Mouse (Mus musculus) megakaryocyte, embryonic 14.5 days (primary cell): ENCODE measurements around the gene Phactr1. TPM values are rescaled to one million over a fixed set of nuclear protein-coding genes. Genes with fewer than 3 reads are reported as not detected.
"Not testable (repeated sequence)": the region's sequence is repeated elsewhere in the genome, so short reads cannot be mapped to it uniquely, and the experiment has no call there.

ENCODE experiments used
- H3K27me3 ChIP-seq: replicated peaks from 2 replicates; pipeline ENCODE3; 2012; ENCODE audit warnings: inconsistent platforms
- H3K36me3 ChIP-seq: replicated peaks from 2 replicates; pipeline ENCODE3; 2012; ENCODE audit warnings: low read length, inconsistent platforms, mixed read lengths
- H3K4me1 ChIP-seq: 2 replicates; pipeline ENCODE4 v1.6.1; 2012; ENCODE audit warnings: inconsistent platforms
- H3K4me3 ChIP-seq: replicated peaks from 2 replicates; pipeline ENCODE3; 2012; ENCODE audit warnings: moderate library complexity, mild to moderate bottlenecking, inconsistent platforms
- H3K9me3 ChIP-seq: 2 replicates; pipeline ENCODE4 v1.6.1; 2012; ENCODE audit warnings: inconsistent platforms
- FLI1 ChIP-seq: IDR thresholded peaks from 2 replicates; pipeline ENCODE4 v1.6.1; 2012; ENCODE audit warnings: low read length, inconsistent platforms, mixed read lengths
- GATA1 ChIP-seq: IDR thresholded peaks from 3 replicates; pipeline ENCODE4 v1.6.1; 2012; ENCODE audit warnings: mixed read lengths, low read length, inconsistent platforms, borderline replicate concordance
- polyA plus RNA-seq: library from polyadenylated mRNA; stranded (reverse); fragments of >175 nt; gene quantifications from 2 replicates; pipeline ENCODE4 v1.2.3, GENCODE M21; 2012; ENCODE audit warnings: low replicate concordance; ENCODE audit not compliant: insufficient read depth

The Phactr1 gene
- polyA plus RNA-seq, 1 experiment = 0.01 TPM

DNA sequence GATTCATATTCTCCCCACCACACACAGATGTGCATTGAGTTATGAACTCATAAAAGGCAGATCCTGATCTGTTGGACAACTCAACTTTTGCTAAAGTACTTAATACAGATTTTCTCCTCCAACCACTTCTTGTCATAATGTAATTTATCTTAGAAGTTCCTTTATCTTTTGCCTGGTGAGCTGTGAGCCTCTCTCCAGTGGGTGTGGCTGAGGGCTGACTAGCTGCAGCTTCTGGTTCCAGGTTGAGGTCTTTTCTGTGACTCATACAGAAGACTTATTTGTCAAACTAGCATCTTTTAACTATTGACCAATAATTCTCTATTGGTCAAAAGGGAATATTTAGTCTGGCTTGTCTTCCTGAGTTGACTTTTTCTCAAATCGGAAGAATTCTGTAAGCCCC lies 257.9 kb downstream of the Phactr1 start:
- Histone ChIP-seq H3K4me1 (no peaks in the 10 kb centered on the region), H3K4me3 (no peak overlapping the region), H3K27me3 (no peaks in the 10 kb centered on the region), H3K36me3 (no peaks in the 10 kb centered on the region), H3K9me3 (no peaks in the 10 kb centered on the region)
- TF ChIP-seq FLI1 = no peak

DNA sequence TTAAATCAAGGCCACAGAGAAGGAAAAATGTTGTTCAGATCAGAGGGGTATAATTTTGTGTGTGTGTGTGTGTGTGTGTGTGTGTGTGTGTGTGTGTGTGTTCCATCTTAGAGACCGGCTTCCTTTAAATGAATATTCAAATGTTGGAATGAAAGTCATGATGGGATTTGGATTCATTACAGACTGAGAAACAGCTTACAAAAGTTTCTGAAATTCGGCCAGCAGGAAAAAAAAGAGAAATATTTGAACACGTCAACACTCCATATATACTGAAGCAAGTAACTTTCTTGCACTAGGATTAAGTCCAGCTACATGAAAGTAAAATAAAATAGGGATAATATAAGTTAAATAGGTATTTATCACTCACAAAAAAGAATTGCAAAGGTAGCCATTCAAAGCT lies 259.8 kb downstream of the Phactr1 start:
- no peak for TF ChIP-seq GATA1
- TF ChIP-seq FLI1 = no peak
- H3K9me3 ChIP-seq = no peaks in the 10 kb centered on the region

DNA sequence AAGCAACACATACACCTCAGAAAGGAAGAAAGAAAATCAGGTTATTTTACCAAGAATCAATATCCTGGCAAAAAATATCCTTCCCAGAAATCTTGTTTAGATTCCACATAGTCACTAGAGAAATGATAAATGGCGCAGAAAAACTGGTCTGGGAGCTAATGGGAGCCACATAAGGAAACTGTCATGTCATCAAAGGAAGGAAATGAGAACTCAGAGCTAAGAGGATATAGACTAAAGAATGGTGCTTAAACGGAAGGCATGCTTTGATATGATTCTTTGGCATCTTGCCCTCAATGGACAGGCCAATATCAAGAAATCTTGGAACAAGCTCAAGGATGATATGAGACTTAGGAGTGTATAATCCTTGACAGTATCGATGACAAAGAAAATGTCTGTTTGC lies 263.7 kb downstream of the Phactr1 start:
- H3K9me3 ChIP-seq = no peaks in the 10 kb centered on the region
- no peak overlapping the region for H3K4me3 ChIP-seq
- peaks cover 6% of the 10 kb centered on the region; the same call in 1 of the 2 replicates for H3K4me1 ChIP-seq
- no peaks in the 10 kb centered on the region for H3K36me3 ChIP-seq
- TF ChIP-seq FLI1 (no peak), GATA1 (no peak)
- peaks cover 2% of the 10 kb centered on the region for H3K27me3 ChIP-seq

More for the DNA sequence above, 259.8 kb downstream of the Phactr1 start:
- H3K27me3 ChIP-seq = no peaks in the 10 kb centered on the region
- peaks cover 6% of the 10 kb centered on the region; the same call in 1 of the 2 replicates for H3K4me1 ChIP-seq
- H3K36me3 ChIP-seq = no peaks in the 10 kb centered on the region
- no peak overlapping the region for H3K4me3 ChIP-seq

DNA sequence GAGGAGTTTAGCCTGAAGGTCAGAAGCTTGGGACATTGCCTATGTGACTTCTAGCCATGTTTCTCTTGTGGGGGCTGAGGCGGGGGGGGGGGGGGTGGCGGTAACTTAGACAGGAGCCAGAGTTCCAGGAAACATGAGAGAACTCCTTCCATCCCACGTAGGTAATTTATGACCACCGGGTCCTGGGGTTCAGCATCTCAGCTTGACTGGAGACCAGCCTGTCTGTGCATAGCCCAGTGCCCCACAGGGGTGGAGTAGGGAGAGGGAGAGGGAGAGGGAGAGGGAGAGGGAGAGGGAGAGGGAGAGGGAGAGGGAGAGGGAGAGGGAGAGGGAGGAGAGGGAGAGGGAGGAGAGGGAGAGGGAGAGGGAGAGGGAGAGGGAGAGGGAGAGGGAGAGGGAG lies 264.8 kb downstream of the Phactr1 start:
- H3K4me1 ChIP-seq, H3K36me3 ChIP-seq, H3K4me3 ChIP-seq, H3K27me3 ChIP-seq, H3K9me3 ChIP-seq: not testable (repeated sequence)

DNA sequence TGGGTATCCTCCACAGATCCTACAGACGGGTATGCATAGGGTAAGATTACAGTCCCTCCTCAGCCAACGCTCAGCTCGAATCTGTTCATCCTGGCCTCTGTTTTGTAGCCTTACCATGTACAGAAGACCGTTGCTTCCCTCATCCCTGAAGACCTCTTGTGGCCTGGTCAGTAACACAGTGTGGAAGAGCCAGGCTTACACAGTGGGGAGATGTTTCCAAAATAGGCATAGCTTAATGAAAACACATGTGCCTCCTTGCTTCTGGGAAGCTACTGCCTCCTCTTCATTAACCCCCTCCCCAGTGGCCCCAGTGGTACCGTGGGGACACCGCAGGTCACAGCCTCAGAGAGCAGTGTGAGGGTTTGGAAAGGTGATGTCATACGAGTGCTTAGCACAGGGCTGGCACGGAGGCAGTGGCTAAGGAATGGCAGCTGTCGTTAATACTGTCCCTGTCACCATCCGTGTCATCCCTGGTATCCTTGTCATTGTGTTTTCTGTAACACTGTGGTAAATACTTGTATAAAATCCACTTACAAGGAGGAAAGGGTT lies 268.4 kb downstream of the Phactr1 start:
- Histone ChIP-seq H3K36me3 (no peaks in the 10 kb centered on the region), H3K4me3 (no peak overlapping the region), H3K9me3 (no peaks in the 10 kb centered on the region), H3K4me1 (peaks cover 6% of the 10 kb centered on the region; the same call in 1 of the 2 replicates), H3K27me3 (peaks cover 3% of the 10 kb centered on the region)
- TF ChIP-seq FLI1 (no peak), GATA1 (no peak)

DNA sequence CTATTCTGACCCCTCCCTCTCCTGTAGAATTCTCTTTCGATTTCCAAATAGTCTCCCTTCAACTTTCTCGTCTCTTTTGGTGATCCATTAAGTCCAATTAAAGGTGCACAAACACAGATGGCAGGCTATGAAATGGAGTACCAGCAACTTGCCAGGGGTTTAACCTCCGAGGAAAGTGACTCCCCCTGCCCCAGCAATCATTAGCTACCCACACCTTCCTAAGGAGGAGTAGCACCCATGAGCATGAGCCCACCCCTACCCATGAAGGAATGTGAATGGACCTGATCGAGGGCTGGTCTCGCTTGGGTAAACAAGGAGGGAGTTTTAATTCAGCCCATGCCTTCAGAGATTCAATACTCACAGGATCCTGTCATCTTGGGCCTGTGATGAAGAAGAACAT lies 268.9 kb downstream of the Phactr1 start:
- Histone ChIP-seq H3K36me3 (no peaks in the 10 kb centered on the region), H3K9me3 (no peaks in the 10 kb centered on the region), H3K27me3 (peaks cover 3% of the 10 kb centered on the region), H3K4me1 (0 out of 2 replicates have a peak, but pooled peaks cover 3% of the 10 kb centered on the region), H3K4me3 (no peak overlapping the region)
- TF ChIP-seq GATA1 (no peak), FLI1 (no peak)

DNA sequence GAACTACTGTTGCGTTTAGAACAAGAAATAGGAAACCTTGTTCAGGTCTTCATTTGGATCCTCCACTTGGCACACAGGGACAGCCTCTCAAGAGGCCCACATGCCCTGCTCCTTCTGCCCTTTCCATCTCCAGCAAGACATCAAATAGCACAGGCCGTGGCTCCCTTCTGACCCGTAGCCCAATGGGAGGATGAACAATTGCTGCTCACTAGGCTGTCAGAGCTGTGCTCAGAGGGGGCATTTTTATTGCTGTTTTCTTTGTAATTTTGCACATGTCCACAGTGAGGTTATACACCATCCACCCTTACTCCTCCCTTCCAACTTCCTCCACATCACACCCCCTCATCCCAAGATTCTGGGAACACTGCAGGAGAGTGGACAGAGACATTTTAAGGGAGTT lies 269.6 kb downstream of the Phactr1 start:
- no peak overlapping the region for H3K4me3 ChIP-seq
- peaks cover 3% of the 10 kb centered on the region for H3K27me3 ChIP-seq
- no peaks in the 10 kb centered on the region for H3K36me3 ChIP-seq
- no peaks in the 10 kb centered on the region for H3K4me1 ChIP-seq
- no peak for TF ChIP-seq FLI1
- TF ChIP-seq GATA1 = no peak
- no peaks in the 10 kb centered on the region for H3K9me3 ChIP-seq

DNA sequence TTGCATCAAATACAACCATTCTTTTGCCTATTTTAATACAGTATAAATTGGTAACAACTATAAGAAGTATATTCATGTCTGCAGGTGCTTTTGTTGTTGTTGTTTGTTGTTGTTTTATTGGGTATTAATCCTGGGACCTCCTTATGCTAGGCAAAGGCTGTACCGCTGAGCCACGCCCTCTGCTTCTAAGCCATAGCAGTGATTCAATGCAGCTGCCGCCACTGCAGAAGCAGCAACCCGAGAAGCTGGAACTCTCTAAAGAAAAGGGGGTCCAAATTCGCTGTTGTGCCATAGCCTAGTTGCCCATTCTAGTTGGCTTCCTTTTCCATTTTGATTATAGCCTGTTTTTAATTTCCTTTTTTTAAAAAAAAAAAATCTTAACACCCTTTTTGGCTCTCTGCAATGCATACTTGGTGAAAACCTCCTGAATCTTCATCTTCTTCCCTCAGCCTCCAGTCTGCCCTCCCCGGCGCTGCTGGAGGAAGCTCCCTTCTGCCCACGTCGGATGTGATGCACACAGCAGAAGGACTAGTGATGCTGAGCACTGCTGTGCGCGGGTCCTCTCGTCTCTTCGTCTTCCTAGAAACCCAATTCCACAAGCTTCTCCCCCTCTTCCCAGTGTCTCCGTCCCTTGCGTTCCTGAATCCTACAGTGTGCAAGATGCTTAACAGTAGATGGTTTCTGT lies 271.8 kb downstream of the Phactr1 start:
- no peak overlapping the region for H3K4me3 ChIP-seq
- no peak for TF ChIP-seq FLI1
- no peak for TF ChIP-seq GATA1
- no peaks in the 10 kb centered on the region for H3K4me1 ChIP-seq
- H3K27me3 ChIP-seq = peaks cover 2% of the 10 kb centered on the region
- no peaks in the 10 kb centered on the region for H3K36me3 ChIP-seq
- no peaks in the 10 kb centered on the region; the same call in none of the 2 replicates for H3K9me3 ChIP-seq

DNA sequence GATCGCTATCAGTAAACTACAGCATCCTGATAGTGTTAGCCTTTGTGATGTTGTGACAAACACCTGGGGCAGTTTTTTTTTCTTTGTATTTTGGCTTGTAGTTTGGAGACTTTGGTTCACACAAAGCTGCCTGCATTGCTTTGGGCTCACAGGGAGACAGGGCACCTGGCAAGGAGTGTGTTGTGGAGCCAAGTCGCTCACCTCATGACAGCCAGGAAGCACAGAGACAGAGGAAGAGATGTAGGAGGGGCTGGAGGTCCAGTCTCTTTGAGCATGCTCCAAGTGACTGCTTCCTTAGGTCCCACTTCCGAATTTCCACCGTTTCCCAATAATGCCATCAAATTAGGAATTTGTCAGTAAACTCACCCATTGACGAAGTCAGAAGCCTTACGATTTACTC lies 272.6 kb downstream of the Phactr1 start:
- H3K4me3 ChIP-seq = no peak overlapping the region
- no peaks in the 10 kb centered on the region for H3K4me1 ChIP-seq
- peaks cover 2% of the 10 kb centered on the region for H3K27me3 ChIP-seq
- TF ChIP-seq GATA1 (no peak), FLI1 (no peak)
- no peaks in the 10 kb centered on the region for H3K36me3 ChIP-seq
- H3K9me3 ChIP-seq = no peaks in the 10 kb centered on the region; the same call in none of the 2 replicates

DNA sequence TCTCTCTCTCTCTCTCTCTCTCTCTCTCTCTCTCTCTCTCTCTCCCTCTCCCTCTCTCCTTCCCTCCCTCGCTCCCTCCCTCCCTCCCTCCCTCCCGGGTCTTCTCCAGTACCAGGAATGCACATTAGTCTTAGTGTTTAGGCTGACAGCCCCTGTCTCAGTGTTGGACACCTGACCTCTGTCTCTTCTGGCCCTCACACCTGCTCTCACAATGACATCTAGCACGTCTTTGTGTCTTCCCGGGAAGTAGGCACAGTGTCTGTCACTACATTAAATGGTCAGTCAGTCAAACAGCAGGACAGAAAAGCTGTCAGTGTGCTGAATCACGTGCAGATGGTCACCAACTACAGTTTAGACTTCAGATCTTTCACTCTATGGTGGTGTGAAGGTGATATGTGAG lies 273.7 kb downstream of the Phactr1 start:
- Histone ChIP-seq H3K4me1 (peaks cover 3% of the 10 kb centered on the region; the same call in 1 of the 2 replicates), H3K27me3 (peaks cover 2% of the 10 kb centered on the region), H3K36me3 (no peaks in the 10 kb centered on the region), H3K4me3 (no peak overlapping the region), H3K9me3 (no peaks in the 10 kb centered on the region; the same call in none of the 2 replicates)
- TF ChIP-seq FLI1 = no peak
- TF ChIP-seq GATA1 = no peak

DNA sequence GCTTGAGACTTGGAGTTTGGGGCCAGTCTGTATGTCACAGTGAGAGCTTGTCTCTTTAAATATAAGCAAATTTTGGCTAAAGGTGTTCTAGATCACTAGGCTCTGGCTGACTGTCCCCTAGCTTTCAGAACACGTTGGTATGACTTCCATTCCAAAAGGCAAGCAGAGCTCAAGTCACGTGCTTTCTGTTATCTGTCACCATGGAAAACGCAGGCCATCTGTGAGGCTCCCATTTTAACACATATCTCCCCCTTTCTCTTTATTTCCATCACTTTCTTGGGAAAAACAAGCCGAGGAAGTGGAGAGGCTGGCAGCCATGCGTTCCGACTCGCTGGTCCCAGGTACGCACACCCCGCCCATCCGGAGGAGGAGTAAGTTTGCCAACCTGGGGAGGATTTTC lies 275.9 kb downstream of the Phactr1 start:
- H3K9me3 ChIP-seq = peaks cover under 1% of the 10 kb centered on the region
- H3K4me3 ChIP-seq = no peak overlapping the region
- no peaks in the 10 kb centered on the region for H3K36me3 ChIP-seq
- H3K27me3 ChIP-seq = peaks cover 2% of the 10 kb centered on the region
- TF ChIP-seq GATA1 (no peak), FLI1 (no peak)
- peaks cover 3% of the 10 kb centered on the region; the same call in 1 of the 2 replicates for H3K4me1 ChIP-seq
